Mouse (Mus musculus): ENCODE results near the gene Rbm17. TPM values are rescaled to one million over a fixed set of nuclear protein-coding genes. Genes with fewer than 3 reads are reported as not detected.

The Rbm17 gene
- polyA plus RNA-seq, 1 experiment from 2014 or later = 83.5 TPM

DNA sequence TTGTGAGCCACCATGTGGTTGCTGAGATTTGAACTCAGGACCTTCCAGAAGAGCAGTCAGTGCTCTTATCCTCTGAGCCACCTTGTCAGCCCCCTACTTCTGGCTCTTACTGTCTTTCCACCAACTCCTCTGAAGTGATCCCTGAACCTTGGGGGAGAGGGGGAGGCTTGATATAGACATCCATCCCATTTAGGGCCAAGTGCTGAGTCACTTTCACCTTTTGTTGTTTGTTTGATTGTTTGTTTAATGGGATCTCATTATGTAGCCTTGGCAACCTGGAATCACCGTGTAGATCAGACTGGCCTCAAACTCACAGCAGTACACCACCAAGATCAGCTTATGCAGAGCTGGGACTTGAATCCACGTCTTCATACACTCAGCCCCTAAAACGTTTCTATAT is 46.7 kb downstream of the Rbm17 start:
- Histone ChIP-seq H3K27me3 (replicated peaks) (peaks cover 11% of the 10 kb centered on the region), H3K9me3 (no peaks in the 10 kb centered on the region), H3K9ac (no peak overlapping the region), H3K4me2 (no peak overlapping the region), H3K36me3 (no peaks in the 10 kb centered on the region), H3K27ac (replicated peaks) (no peak overlapping the region), H3K4me3 (no peak overlapping the region), H3K4me1 (peaks cover 11% of the 10 kb centered on the region)
- 62% methylated on average over 3 of the region's 3 CpGs for WGBS
- no peak for ATAC-seq (ENCODE audit: extremely low read depth, insufficient number of reproducible peaks, low FRiP score, low TSS enrichment)

DNA sequence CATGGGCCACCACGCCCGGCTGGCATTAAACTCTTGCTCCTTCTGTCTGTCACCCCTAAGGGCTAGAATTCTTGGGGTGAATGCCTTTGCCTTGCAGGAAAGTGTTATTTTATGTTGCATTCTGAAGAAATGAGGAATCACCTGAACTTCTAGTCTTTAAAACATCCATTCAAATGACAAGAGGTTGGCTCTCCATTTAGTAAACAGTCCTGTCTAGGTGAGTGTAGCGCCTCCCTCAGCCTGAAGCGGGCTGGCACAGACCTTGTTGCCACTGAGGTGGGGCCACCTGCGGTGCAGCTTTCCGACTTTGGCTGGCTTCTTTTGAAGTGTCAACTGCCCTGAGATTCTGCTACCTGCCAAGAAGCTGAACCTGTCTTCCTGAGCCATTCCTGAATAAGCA is 48.6 kb downstream of the Rbm17 start:
- Histone ChIP-seq H3K4me1 (peaks cover 13% of the 10 kb centered on the region), H3K27ac (replicated peaks) (no peak overlapping the region), H3K4me3 (no peak overlapping the region), H3K27me3 (replicated peaks) (peaks cover 14% of the 10 kb centered on the region), H3K36me3 (no peaks in the 10 kb centered on the region), H3K4me2 (no peak overlapping the region), H3K9me3 (no peaks in the 10 kb centered on the region), H3K9ac (no peak overlapping the region)
- 61% methylated on average over 6 of the region's 6 CpGs for whole genome bisulfite sequencing
- ATAC-seq (ENCODE audit: extremely low read depth, insufficient number of reproducible peaks, low FRiP score, low TSS enrichment) = no peak

DNA sequence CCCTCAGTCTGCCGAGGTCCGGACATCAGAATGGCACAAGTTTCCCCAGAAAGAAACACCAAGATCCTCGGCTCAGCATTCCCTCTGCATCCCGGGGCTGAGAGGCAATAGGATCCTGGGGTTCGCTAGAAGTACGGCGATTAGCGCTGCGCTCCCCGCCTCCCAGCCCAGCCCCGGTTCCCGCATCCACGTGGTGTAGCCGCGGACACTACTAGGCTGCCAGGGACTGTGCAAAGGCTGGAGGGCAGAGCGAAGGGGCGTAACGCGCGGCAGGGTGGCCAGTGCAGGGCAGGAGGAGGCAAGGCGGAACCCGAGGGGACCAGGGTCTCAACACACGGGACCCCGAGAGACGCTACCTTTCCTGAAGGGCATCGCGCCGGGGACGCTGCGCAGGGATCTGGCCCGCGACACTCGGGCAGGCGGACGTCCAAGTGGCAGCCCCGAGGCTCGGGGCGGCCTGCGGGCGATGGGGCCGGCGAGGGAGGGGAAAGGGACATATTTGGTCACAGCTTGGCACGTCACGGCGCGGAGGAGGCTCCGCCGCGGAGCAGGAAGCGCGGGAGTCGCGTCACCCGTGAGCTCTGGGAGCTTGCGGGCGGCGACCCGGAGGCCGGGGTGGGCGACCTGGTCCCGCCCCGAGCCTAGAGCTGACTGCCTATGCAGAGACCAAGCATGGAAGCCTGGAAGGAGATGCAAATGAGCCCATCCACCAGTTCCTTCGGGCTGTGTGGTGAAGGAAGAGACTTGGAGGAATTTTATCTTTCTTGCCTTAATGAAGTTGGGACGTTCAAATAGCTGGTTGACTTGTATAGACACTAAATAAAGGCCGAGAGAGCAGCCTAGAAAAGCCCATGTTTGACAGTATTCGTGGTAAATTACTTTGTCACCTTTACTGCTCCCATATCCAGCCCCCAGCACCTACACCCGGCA is 50.2 kb downstream of the Rbm17 start, which contains the start of gene Pfkfb3:
Pfkfb3 (minus strand) TSS at position 607 of the 930 bp plus-strand sequence.
- 0 out of 2 replicates have a peak within 1 kb of the TSS, but pooled peaks have one; percentile 20 for H3K27ac ChIP-seq (replicated peaks)
- WGBS = 1% methylated on average over 67 of the region's 67 CpGs
- peak within 1 kb of the TSS; percentile 71 for H3K4me3 ChIP-seq
- H3K9me3 ChIP-seq = no peaks in the 10 kb centered on the region
- peak; percentile 59; the same call in 1 of the 2 replicates for ATAC-seq (ENCODE audit: extremely low read depth, insufficient number of reproducible peaks, low FRiP score, low TSS enrichment)
- peaks cover 13% of the 10 kb centered on the region for H3K4me1 ChIP-seq
- H3K4me2 ChIP-seq = peak within 1 kb of the TSS; percentile 98
- no peaks in the 10 kb centered on the region for H3K36me3 ChIP-seq
- H3K9ac ChIP-seq = peak within 1 kb of the TSS; percentile 86
- H3K27me3 ChIP-seq (replicated peaks) = peaks cover 18% of the 10 kb centered on the region

DNA sequence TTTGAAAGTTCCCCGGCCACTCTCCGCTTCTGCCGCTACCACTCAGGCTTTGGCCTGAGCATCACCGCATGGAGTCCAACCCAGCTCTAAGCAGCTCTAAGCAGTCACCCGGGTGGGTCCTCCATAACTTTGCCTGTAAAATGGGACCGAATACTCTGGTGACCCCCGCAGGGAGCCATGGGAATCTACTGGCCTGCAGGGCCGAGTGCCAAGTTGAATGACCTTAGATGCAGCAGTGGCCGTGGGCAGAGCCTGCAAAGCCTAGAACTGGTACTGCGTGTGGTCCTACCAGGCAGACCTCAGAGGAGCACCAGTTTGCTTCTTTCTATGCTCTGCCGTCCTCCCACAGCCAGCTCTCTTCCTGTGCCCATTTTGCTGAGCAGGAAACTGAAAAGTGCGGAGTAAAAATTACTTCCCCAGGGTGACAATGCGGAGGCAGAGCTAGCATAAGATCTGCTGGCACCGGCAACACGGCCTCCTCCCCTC is 50.9 kb downstream of the Rbm17 start:
- WGBS = 5% methylated on average over 15 of the region's 15 CpGs
- H3K4me3 ChIP-seq = peak overlapping the region; percentile 71
- H3K9me3 ChIP-seq = no peaks in the 10 kb centered on the region
- peaks cover 13% of the 10 kb centered on the region for H3K4me1 ChIP-seq
- no peaks in the 10 kb centered on the region for H3K36me3 ChIP-seq
- H3K9ac ChIP-seq = peak overlapping the region; percentile 86
- 0 out of 2 replicates have a peak overlapping the region, but pooled peaks have one; percentile 20 for H3K27ac ChIP-seq (replicated peaks)
- peaks cover 18% of the 10 kb centered on the region for H3K27me3 ChIP-seq (replicated peaks)
- H3K4me2 ChIP-seq = peak overlapping the region; percentile 98
- no peak for ATAC-seq (ENCODE audit: extremely low read depth, insufficient number of reproducible peaks, low FRiP score, low TSS enrichment)

DNA sequence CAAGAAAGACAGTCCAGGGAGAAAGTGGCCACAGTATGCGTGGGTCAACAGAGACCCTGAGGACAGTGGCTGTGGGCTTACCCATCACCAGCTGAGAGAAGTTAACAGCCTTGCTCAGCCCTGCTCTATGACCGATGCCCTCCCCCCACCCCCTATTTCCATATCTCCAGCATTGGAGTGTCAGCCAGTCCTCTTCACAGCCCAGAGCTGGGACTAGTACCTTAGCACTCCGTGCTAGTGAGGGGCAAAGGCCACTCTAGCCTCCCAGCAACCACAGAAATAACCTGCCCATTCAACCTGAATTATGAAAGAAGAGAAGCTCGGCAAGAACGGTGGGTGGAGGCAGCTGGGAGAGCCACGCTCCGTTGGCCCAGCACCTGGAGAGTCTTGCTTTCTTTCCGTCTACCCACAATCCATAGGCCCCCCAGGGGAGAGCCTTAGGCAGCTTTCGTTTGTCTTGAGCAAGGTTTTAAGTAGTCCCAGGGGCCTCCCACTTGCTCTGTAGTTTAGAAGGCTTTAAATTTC is 51.6 kb downstream of the Rbm17 start:
- Histone ChIP-seq H3K4me1 (peaks cover 13% of the 10 kb centered on the region), H3K36me3 (no peaks in the 10 kb centered on the region), H3K9me3 (no peaks in the 10 kb centered on the region), H3K4me2 (peak overlapping the region; percentile 98), H3K27me3 (replicated peaks) (peaks cover 18% of the 10 kb centered on the region), H3K4me3 (peak overlapping the region; percentile 71), H3K27ac (replicated peaks) (no peak overlapping the region), H3K9ac (peak overlapping the region; percentile 86)
- 20% methylated on average over 9 of the region's 9 CpGs for WGBS
- no peak for ATAC-seq (ENCODE audit: extremely low read depth, insufficient number of reproducible peaks, low FRiP score, low TSS enrichment)

DNA sequence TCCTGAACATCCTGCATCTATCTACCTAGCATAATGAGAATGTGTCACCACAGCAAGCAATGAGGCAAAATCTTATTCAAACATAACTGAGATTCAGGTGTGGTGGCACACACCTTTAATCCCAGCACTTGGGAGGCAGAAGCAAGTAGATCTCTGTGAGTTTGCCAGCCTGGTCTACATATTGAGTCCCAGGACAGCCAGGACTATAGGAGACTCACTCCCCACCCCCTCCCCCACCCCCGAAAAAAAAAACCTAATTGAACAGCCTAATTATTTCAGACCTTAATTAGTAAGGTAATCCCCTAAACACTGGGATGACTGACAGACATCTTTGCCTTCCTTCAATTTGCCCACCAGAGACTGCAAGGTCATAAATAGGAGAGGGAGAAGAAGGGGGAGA is 52.2 kb downstream of the Rbm17 start:
- Histone ChIP-seq H3K36me3 (no peaks in the 10 kb centered on the region), H3K9me3 (no peaks in the 10 kb centered on the region), H3K4me1 (peaks cover 13% of the 10 kb centered on the region), H3K27me3 (replicated peaks) (peaks cover 18% of the 10 kb centered on the region), H3K27ac (replicated peaks) (no peak overlapping the region), H3K9ac (no peak overlapping the region), H3K4me2 (no peak overlapping the region), H3K4me3 (no peak overlapping the region)
- WGBS = 16% methylated on average over 1 of the region's 1 CpGs
- ATAC-seq (ENCODE audit: extremely low read depth, insufficient number of reproducible peaks, low FRiP score, low TSS enrichment) = no peak

DNA sequence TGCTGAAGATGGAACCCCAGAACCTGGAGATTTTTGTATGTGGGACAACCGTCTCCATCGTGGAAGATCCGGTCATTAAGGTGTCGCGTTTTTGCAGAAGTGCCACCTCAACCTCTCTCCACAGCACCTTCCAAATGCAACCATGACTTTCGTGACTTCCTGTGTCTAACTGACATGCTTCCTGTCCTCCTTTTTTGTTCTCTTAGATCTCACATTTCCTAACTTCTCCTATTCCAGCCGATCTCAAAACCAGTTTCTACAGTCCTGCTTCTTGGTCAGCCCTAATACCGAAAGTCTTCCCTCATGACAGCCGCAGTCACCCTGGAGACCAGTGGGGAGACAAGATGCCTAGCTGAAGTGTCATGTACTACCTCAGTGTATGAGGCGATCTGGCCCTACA is 55.4 kb downstream of the Rbm17 start:
- ATAC-seq (ENCODE audit: extremely low read depth, insufficient number of reproducible peaks, low FRiP score, low TSS enrichment) = no peak
- Histone ChIP-seq H3K27ac (replicated peaks) (no peak overlapping the region), H3K36me3 (no peaks in the 10 kb centered on the region), H3K27me3 (replicated peaks) (peaks cover 10% of the 10 kb centered on the region), H3K4me3 (no peak overlapping the region), H3K9me3 (no peaks in the 10 kb centered on the region), H3K4me1 (peaks cover 24% of the 10 kb centered on the region), H3K9ac (no peak overlapping the region), H3K4me2 (no peak overlapping the region)
- WGBS = 84% methylated on average over 10 of the region's 10 CpGs

DNA sequence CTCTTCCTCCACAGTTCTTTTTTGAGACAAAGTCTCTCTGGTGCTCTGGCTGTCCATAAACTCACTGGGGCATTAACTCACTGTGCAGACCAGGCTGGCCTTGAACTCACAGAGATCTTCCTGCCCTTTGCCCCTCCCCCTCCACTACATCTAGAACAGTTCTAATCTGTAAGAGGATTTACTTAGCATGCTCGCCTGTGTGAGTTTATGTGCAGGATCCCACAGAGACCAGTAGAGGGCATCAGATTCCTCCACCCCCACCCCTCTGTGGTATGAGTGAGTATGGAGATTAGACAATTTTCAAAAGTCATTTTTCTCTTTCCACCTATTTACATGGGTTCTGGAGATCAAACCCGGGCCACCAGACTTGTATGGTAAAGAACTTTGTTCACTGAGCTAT is 56.3 kb downstream of the Rbm17 start:
- H3K27me3 ChIP-seq (replicated peaks) = peaks cover 10% of the 10 kb centered on the region
- 64% methylated on average over 2 of the region's 2 CpGs for WGBS
- no peak for ATAC-seq (ENCODE audit: extremely low read depth, insufficient number of reproducible peaks, low FRiP score, low TSS enrichment)

DNA sequence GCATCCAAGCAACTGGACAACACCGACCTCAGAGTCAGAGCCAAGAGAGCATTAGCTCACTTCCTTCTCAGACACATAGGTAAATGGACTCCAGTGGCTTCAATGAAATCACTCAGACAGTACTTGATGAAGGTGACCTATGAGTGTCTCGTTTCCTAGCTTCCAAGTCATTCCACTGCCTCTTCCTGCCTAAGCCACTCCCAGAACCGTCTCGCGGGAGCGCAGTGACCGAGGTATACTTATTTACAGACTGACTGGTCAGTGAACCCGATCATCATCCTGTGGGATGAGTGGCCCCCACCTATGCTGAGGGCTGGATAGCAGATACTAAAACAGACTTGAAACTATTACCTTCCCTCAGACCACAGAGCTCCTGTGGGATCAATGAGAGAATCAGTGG is 57.9 kb downstream of the Rbm17 start:
- no peak overlapping the region for H3K27ac ChIP-seq (replicated peaks)
- WGBS = 68% methylated on average over 8 of the region's 8 CpGs
- no peak overlapping the region for H3K4me3 ChIP-seq
- no peaks in the 10 kb centered on the region for H3K9me3 ChIP-seq
- H3K9ac ChIP-seq = no peak overlapping the region
- H3K27me3 ChIP-seq (replicated peaks) = 0 out of 2 replicates have a peak, but pooled peaks cover 5% of the 10 kb centered on the region
- H3K4me1 ChIP-seq = peaks cover 11% of the 10 kb centered on the region
- H3K4me2 ChIP-seq = no peak overlapping the region
- ATAC-seq (ENCODE audit: extremely low read depth, insufficient number of reproducible peaks, low FRiP score, low TSS enrichment) = no peak
- no peaks in the 10 kb centered on the region for H3K36me3 ChIP-seq

More for the DNA sequence above, 56.3 kb downstream of the Rbm17 start:
- Histone ChIP-seq H3K9me3 (no peaks in the 10 kb centered on the region), H3K4me2 (no peak overlapping the region), H3K9ac (no peak overlapping the region), H3K4me3 (no peak overlapping the region), H3K27ac (replicated peaks) (no peak overlapping the region), H3K36me3 (no peaks in the 10 kb centered on the region), H3K4me1 (peaks cover 16% of the 10 kb centered on the region)

DNA sequence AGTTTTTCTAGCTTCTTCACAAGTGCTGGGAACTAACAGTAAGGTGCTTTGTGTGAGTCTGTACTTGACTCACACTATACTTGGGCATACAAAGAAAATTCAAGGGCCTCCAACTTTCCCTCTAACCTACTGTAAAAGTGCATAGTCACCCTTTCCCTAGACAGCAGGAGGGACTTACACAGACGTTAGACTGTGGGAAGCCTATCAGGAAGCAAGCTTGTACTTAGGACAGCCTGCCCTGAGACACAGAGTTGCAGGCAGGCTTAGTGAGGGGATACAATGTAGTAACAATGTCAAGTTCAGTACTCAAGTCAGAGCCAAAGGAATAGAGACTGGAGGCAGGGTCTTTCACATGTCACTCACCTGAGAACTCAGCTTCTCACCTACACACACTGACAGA is 58.6 kb downstream of the Rbm17 start:
- no peak for ATAC-seq (ENCODE audit: extremely low read depth, insufficient number of reproducible peaks, low FRiP score, low TSS enrichment)
- no peak overlapping the region for H3K4me2 ChIP-seq

DNA sequence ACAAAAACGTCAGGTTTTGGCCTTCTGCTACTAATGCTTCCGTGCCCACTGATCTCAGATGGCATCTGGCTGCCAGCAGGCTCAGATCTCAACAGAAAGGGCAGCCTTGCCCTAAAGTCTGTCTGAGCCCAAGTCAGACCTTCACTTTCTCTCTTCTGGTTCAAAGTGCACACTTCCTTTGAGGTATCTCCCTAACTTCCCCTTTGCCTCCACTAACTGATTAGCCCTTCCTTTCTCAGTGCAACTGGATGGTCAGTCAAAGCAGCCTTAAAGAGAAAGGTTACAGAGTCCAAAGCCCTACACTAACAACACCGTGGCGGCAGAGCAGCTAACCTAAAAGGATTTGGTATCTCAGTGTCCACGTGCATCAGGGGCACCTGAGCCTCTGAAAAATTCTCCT is 59.6 kb downstream of the Rbm17 start:
- Histone ChIP-seq H3K9ac (no peak overlapping the region), H3K27me3 (replicated peaks) (no peaks in the 10 kb centered on the region), H3K4me3 (no peak overlapping the region), H3K36me3 (no peaks in the 10 kb centered on the region), H3K27ac (replicated peaks) (no peak overlapping the region), H3K4me2 (no peak overlapping the region), H3K9me3 (no peaks in the 10 kb centered on the region), H3K4me1 (peaks cover 11% of the 10 kb centered on the region)
- ATAC-seq (ENCODE audit: extremely low read depth, insufficient number of reproducible peaks, low FRiP score, low TSS enrichment) = no peak
- 61% methylated on average over 5 of the region's 5 CpGs for WGBS

More for the DNA sequence above, 58.6 kb downstream of the Rbm17 start:
- 3% methylated on average over 1 of the region's 1 CpGs for WGBS
- no peaks in the 10 kb centered on the region for H3K36me3 ChIP-seq
- 0 out of 2 replicates have a peak, but pooled peaks cover 5% of the 10 kb centered on the region for H3K27me3 ChIP-seq (replicated peaks)
- H3K9ac ChIP-seq = no peak overlapping the region
- no peak overlapping the region for H3K27ac ChIP-seq (replicated peaks)
- no peak overlapping the region for H3K4me3 ChIP-seq
- H3K4me1 ChIP-seq = peaks cover 11% of the 10 kb centered on the region
- H3K9me3 ChIP-seq = no peaks in the 10 kb centered on the region

Measured in heart, embryonic 13.5 days (tissue).